Mouse (Mus musculus): Measurements from ENCODE around the gene Sgcg.

The Sgcg gene

GRCm38 (mm10) chr14:61238751-61239150 is 19.5 kb downstream of the Sgcg start:
- in situ Hi-C loops (cut with MboI; ENCODE audit: low pct_unique_long_range_greater_than_20kb in 1 of 2, low sequenced_read_pairs in 2 of 2, unreplicated experiment in 1 of 2) = no loop called here

DNA sequence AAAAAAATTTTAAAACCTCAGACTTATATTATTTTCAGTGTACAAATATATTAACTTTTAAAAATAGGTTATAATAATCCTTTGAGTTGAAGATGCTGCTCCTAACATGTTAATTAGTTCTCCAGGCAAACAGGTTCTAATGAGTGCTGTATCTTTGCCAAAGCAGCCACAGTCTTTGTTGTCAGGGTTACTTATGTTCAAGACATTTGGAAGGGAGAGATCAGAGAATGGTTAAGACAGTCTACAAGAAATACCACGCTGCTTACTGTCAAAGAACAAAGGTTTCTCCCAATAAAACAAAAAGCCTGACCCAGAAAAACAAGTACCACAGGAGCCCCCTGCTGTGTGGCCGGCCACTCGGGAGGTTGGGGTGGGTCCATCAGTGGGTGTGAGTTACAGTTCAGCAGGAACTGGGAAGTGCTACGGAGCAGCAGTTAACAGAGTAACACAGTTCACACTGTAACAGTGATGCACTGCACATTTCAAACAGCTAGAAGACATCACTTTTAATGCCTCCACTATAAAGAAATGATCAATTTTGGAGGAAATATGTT is 21.1 kb downstream of the Sgcg start:
- in situ Hi-C loops (cut with MboI; ENCODE audit: low pct_unique_long_range_greater_than_20kb in 1 of 2, low sequenced_read_pairs in 2 of 2, unreplicated experiment in 1 of 2) = no loop called here

GRCm38 (mm10) chr14:61235846-61236474 is 22.3 kb downstream of the Sgcg start:
- in situ Hi-C loops (cut with MboI; ENCODE audit: low pct_unique_long_range_greater_than_20kb in 1 of 2, low sequenced_read_pairs in 2 of 2, unreplicated experiment in 1 of 2) = no loop called here

GRCm38 (mm10) chr14:61232016-61232568 is 26.2 kb downstream of the Sgcg start:
- in situ Hi-C loops (cut with MboI; ENCODE audit: low pct_unique_long_range_greater_than_20kb in 1 of 2, low sequenced_read_pairs in 2 of 2, unreplicated experiment in 1 of 2) = no loop called here

DNA sequence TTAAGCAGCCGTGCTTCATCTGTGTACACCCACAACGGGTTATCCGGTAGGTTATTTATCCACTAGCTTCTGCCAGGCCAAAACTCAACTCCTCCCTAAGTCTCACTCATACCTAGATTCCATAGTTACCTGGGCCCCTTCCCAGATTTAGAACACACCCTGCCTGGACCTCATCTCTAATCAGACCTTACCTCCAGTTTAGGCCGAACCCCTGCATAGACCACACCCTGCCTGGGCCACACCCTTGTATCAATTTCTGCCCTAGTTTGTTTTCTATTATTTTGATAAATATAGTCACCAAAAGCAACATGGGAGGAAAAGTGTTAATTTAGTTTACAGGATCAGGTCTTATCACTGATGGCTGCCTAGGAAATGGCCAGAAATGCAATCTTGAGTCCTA is 28.1 kb downstream of the Sgcg start:
- in situ Hi-C loops (cut with MboI; ENCODE audit: low pct_unique_long_range_greater_than_20kb in 1 of 2, low sequenced_read_pairs in 2 of 2, unreplicated experiment in 1 of 2) = no loop called here

- in situ Hi-C loops (cut with MboI; ENCODE audit: low pct_unique_long_range_greater_than_20kb in 1 of 2, low sequenced_read_pairs in 2 of 2, unreplicated experiment in 1 of 2) = no loop called here
Measured at GRCm38 (mm10) chr14:61229763-61230162, 28.5 kb downstream of the Sgcg start.

- in situ Hi-C loops (cut with MboI; ENCODE audit: low pct_unique_long_range_greater_than_20kb in 1 of 2, low sequenced_read_pairs in 2 of 2, unreplicated experiment in 1 of 2) = no loop called here
Measured at GRCm38 (mm10) chr14:61226151-61226550, 32.1 kb downstream of the Sgcg start.

GRCm38 (mm10) chr14:61224387-61225077 is 33.8 kb downstream of the Sgcg start:
- in situ Hi-C loops (cut with MboI; ENCODE audit: low pct_unique_long_range_greater_than_20kb in 1 of 2, low sequenced_read_pairs in 2 of 2, unreplicated experiment in 1 of 2) = no loop called here

- in situ Hi-C loops (cut with MboI; ENCODE audit: low pct_unique_long_range_greater_than_20kb in 1 of 2, low sequenced_read_pairs in 2 of 2, unreplicated experiment in 1 of 2) = no loop called here
Measured at GRCm38 (mm10) chr14:61223740-61224139, 34.5 kb downstream of the Sgcg start.

DNA sequence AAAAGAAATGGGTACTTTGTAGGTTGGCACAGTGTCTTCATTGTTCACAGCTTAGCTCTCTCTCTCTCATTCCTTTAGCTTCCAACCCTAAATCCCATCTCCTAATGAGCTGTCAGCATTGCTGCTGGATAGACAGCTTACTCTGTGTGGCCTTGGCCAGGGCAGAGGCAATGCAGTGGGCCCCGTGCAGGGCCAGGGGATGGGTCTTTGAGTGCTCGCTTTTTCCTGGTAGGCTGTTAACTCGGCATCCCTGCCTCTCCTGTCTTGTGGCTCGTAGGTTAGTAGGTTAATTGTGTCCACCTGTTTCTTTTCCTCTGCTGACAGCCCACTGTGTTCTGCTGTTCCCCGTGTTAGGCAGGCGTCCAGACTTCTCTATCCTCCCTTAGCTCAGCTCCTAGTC is 35.8 kb downstream of the Sgcg start:
- in situ Hi-C loops (cut with MboI; ENCODE audit: low pct_unique_long_range_greater_than_20kb in 1 of 2, low sequenced_read_pairs in 2 of 2, unreplicated experiment in 1 of 2) = no loop called here

DNA sequence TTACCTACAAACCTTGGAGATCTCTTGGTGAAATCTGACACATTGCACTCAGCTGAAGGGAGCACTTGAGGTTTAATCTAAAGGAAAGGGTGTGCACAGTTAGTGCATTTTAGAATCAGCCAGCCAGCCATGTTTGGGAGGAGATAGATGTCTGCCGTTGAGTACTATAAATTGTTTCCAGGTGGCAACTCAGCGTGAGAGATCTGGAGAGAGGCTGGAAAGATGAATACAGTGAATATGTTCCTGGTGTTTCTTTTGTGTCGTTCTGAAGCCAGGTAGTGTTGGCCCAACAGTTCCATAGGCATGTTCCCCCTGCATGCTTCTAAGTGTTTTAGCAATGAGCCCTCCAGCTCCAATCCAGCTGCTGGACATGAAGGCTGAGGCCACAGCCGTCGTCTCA is 37.1 kb downstream of the Sgcg start:
- in situ Hi-C loops (cut with MboI; ENCODE audit: low pct_unique_long_range_greater_than_20kb in 1 of 2, low sequenced_read_pairs in 2 of 2, unreplicated experiment in 1 of 2) = no loop called here

DNA sequence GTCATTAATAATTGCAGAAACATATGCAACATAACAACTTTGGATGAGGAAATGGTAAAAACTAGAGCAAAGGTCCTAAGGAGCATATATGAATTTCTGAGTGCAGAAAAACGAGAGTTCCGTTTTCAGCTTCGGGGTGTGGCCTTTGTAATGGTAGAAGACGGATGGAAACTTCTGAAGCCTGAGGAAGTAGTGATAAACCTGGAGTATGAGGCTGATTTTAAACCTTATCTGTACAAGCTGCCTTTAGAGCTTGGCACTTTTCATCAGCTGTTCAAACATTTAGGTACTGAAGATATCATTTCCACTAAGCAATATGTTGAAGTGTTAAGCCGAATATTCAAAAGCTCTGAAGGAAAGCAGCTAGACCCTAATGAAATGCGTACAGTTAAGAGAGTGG is 46.5 kb downstream of the Sgcg start:
- in situ Hi-C loops (cut with MboI; ENCODE audit: low pct_unique_long_range_greater_than_20kb in 1 of 2, low sequenced_read_pairs in 2 of 2, unreplicated experiment in 1 of 2) = no loop called here

- in situ Hi-C loops (cut with MboI; ENCODE audit: low pct_unique_long_range_greater_than_20kb in 1 of 2, low sequenced_read_pairs in 2 of 2, unreplicated experiment in 1 of 2) = no loop called here
Measured at GRCm38 (mm10) chr14:61210111-61210510, 48.2 kb downstream of the Sgcg start.

GRCm38 (mm10) chr14:61194416-61194815 is 63.9 kb downstream of the Sgcg start:
- in situ Hi-C loops (cut with MboI; ENCODE audit: low pct_unique_long_range_greater_than_20kb in 1 of 2, low sequenced_read_pairs in 2 of 2, unreplicated experiment in 1 of 2) = no loop called here

DNA sequence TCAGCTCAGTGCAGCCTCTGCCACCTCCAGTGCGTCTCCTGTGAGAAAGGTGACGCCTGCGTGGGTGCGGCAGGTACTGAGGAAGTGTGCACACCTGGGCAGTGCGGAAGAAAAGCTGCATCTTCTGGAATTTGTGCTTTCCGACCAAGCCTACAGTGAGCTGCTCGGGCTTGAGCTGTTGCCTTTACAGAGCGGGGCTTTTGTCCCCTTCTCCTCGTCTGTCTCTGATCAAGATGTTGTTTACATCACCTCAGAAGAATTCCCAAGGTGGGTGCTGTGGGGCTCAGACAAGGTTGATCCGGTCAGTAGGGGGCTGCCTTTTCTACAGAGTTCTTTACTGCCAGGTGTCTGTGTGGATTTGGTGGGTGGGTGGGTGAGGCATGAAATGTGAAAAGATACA is 66.0 kb downstream of the Sgcg start:
- in situ Hi-C loops (cut with MboI; ENCODE audit: low pct_unique_long_range_greater_than_20kb in 1 of 2, low sequenced_read_pairs in 2 of 2, unreplicated experiment in 1 of 2) = no loop called here

- in situ Hi-C loops (cut with MboI; ENCODE audit: low pct_unique_long_range_greater_than_20kb in 1 of 2, low sequenced_read_pairs in 2 of 2, unreplicated experiment in 1 of 2) = no loop called here
Measured at GRCm38 (mm10) chr14:61191904-61192303, 66.4 kb downstream of the Sgcg start.

- in situ Hi-C loops (cut with MboI; ENCODE audit: low pct_unique_long_range_greater_than_20kb in 1 of 2, low sequenced_read_pairs in 2 of 2, unreplicated experiment in 1 of 2) = no loop called here
Measured at GRCm38 (mm10) chr14:61173229-61173628, 85.1 kb downstream of the Sgcg start.

DNA sequence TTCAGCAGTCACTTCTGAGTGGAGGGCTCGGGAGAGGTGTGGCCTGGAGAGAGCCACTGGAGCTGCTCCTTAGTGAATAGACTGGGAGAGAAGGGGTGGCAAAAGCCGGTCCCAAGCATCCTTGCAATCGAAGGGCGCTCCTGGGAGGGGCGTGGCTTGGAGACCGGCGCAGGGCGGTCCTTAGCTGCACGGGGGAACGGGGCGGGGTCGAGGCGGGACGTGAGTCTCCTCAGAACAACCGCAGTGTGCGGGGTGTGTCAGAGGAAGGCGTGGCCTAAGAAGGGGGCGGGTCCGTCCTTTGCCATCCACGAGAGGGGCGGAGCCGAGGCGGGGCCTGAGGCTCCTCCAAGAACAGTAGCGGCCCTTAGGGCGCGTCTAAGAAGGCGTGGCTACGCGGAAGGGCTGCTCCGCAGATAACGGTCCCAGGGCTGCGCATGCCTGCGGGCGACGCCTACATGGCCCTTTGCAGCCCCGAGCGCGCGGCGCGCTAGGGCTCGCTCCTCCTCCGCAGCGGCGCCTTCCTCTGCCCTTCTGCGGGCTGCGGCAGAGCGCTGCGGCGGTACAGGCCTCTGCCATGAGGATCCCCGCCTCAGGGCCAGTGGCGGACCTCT is 85.6 kb downstream of the Sgcg start:
- in situ Hi-C loops (cut with MboI; ENCODE audit: low pct_unique_long_range_greater_than_20kb in 1 of 2, low sequenced_read_pairs in 2 of 2, unreplicated experiment in 1 of 2) = no loop called here

DNA sequence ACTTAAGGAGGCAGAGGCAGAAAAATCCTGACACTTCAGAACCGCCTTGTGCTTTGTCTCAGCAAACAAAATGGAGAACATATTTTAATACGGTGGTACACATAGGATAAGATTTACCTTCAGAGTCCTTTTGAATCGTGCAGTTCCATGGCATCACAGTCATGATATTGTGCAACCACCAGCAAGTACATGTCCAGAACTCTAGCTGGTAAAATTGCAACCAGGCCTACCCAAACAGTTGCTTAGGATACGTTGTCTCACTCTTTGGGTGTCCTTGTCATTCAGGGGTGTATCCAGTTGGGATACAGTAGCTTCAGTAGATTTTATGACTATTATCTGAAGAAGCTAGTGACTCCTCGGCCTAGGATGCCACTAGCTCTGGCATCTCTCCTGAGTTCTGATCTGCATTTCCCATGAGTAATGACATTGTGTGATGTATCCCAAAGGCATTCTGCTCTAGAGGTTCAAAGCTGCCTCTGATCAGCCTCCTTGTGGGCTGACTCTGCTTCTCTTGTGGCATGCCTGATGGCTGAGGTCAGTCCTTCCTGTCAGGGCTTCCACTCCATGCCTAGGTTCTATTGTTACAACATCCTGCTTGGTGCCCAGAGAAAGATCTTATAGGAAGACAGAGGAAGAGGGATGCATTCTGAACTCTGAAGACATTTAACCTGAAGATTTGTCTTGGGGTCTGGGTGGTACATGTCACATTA is 86.9 kb downstream of the Sgcg start:
- in situ Hi-C loops (cut with MboI; ENCODE audit: low pct_unique_long_range_greater_than_20kb in 1 of 2, low sequenced_read_pairs in 2 of 2, unreplicated experiment in 1 of 2) = no loop called here
